Comparison of ENCODE assay signal across 22 mouse cellular contexts in the genomic region with DNA sequence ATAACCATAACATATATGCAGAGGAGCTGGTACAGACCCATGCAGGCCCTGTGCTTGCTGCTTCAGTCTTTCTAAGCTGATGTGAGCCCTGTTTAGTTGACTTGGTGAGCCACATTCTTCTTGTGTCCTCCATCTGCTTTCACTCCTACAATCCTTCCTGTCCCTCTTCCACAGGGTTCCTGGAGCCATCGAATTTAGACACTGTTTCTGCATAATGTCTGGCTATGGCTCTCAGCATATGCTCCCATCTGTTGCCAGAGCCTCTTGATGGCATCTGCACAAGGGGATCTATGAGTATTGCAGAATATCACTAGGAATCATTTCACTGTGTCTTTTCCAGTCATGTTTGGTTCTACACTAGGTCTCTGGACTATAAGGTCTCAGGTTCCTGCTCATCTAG.
"Had no signal": no experiment of that assay in that cellular context is flagged by ENCODE, and none has a peak within 500 bp of the region (broad histone marks: within the 10 kb centered on the region; RNA-seq: fewer than 3 reads in every experiment).

No protein-coding gene starts in this region.

- H3K4me3 ChIP-seq: intestine, embryonic 15.5 days; kidney, embryonic 15.5 days; layer of hippocampus, adult 2 months; limb, embryonic 10.5 days; limb, embryonic 13.5 days; liver, embryonic 12.5 days; liver, embryonic 15.5 days; lung, embryonic 15.5 days; megakaryocyte, embryonic 14.5 days; midbrain, embryonic 10.5 days had no signal

- H3K36me3 ChIP-seq: intestine, embryonic 15.5 days; kidney, embryonic 15.5 days; limb, embryonic 10.5 days; limb, embryonic 13.5 days; liver, embryonic 12.5 days; liver, embryonic 15.5 days; lung, embryonic 15.5 days; midbrain, embryonic 10.5 days had no signal

- H3K4me2 ChIP-seq: intestine, embryonic 15.5 days; kidney, embryonic 15.5 days; limb, embryonic 13.5 days; liver, embryonic 12.5 days; liver, embryonic 15.5 days; lung, embryonic 15.5 days had no signal

- ATAC-seq: intestine, embryonic 15.5 days; liver, embryonic 12.5 days had no signal

- H3K4me1 ChIP-seq: intestine, embryonic 15.5 days; kidney, embryonic 15.5 days; limb, embryonic 10.5 days; limb, embryonic 13.5 days; liver, embryonic 12.5 days; liver, embryonic 15.5 days; lung, embryonic 15.5 days; megakaryocyte, embryonic 14.5 days; midbrain, embryonic 10.5 days had no signal

- H3K27ac ChIP-seq: intestine, embryonic 15.5 days; kidney, embryonic 15.5 days; layer of hippocampus, adult 2 months; limb, embryonic 10.5 days; limb, embryonic 13.5 days; liver, embryonic 12.5 days; liver, embryonic 15.5 days; lung, embryonic 15.5 days; midbrain, embryonic 10.5 days; stomach, postnatal 0 days had no signal

- H3K27me3 ChIP-seq: intestine, embryonic 15.5 days; kidney, embryonic 15.5 days; limb, embryonic 13.5 days; liver, embryonic 12.5 days; liver, embryonic 15.5 days; lung, embryonic 15.5 days; megakaryocyte, embryonic 14.5 days had no signal

- H3K9me3 ChIP-seq: intestine, embryonic 15.5 days; kidney, embryonic 15.5 days; limb, embryonic 10.5 days; limb, embryonic 13.5 days; liver, embryonic 12.5 days; liver, embryonic 15.5 days; lung, embryonic 15.5 days had no signal

- DNase-seq: kidney, adult 11 months; kidney, adult 8-10 months; kidney, postnatal 10 days; kidney, postnatal 36 days; liver; lung, adult 18-20 months; lung, postnatal 10 days; lung, postnatal 36 days; midbrain, embryonic 14.5 days; right cerebral cortex, postnatal 4 days; thymus, postnatal 25 days had no signal

- H3K9ac ChIP-seq: intestine, embryonic 15.5 days; kidney, embryonic 15.5 days; limb, embryonic 13.5 days; liver, embryonic 12.5 days; liver, embryonic 15.5 days; lung, embryonic 15.5 days had no signal
